Mouse (Mus musculus) spleen, adult 12 weeks (tissue): ENCODE data around the gene Wdr74.
A peak's percentile ranks its signal among the peaks of the same experiment; 100 is the strongest.

Experiments used
- DNase-seq: peaks from one replicate; pipeline ENCODE4 v3.0.0; 2022; ENCODE audit warnings: low spot score

The Wdr74 gene

GRCm38 (mm10) chr19:8741243-8741869, 5.7 kb downstream of the Wdr74 start, which contains the start of gene Stx5a:
Gene Stx5a, plus strand, starts transcription at chr19:8741413.
- DNase-seq, result peak; percentile 95

- no peak for DNase-seq
Measured at GRCm38 (mm10) chr19:8742176-8742575, 6.5 kb downstream of the Wdr74 start.

- DNase-seq, result no peak
Measured at GRCm38 (mm10) chr19:8745382-8745781, 9.8 kb downstream of the Wdr74 start.

DNA sequence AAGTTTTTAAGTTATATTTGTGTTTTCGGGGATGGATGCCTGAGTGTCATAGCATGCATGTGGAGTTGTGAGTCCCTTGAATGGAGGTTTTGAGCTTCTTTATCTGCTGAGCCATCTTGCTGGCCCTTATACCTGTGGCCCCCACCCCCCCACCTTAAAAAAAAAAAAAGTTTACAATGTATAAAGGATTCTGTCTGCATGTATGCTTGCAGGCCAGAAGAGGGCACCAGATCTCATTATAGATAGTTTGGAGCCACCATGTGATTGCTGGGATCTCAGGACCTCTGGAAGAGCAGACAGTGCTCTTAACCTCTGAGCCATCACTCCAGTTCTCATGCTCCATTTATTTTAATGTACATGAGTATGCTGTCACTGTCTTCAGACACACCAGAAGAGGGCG, 11.7 kb downstream of the Wdr74 start:
- no peak for DNase-seq

DNA sequence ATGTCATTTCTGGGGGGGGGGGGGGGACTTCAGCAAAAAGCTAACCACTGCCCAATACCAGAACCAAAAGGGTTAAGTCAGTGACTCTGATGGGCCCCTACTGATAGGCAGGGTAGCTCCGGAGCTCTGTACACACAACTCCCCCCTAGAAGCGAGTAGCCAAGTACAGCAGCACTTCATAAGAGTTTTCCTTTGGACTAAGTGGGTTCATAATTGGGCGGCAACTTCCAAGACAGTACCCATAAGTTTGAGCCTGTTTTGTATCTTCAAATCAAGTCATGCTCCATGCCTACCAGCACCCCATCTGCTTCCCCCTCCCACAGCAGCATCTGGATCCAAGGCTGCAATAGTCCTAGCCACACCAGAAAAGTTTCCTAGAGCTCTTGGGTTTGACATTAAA, 20.0 kb downstream of the Wdr74 start:
- no peak for DNase-seq

DNA sequence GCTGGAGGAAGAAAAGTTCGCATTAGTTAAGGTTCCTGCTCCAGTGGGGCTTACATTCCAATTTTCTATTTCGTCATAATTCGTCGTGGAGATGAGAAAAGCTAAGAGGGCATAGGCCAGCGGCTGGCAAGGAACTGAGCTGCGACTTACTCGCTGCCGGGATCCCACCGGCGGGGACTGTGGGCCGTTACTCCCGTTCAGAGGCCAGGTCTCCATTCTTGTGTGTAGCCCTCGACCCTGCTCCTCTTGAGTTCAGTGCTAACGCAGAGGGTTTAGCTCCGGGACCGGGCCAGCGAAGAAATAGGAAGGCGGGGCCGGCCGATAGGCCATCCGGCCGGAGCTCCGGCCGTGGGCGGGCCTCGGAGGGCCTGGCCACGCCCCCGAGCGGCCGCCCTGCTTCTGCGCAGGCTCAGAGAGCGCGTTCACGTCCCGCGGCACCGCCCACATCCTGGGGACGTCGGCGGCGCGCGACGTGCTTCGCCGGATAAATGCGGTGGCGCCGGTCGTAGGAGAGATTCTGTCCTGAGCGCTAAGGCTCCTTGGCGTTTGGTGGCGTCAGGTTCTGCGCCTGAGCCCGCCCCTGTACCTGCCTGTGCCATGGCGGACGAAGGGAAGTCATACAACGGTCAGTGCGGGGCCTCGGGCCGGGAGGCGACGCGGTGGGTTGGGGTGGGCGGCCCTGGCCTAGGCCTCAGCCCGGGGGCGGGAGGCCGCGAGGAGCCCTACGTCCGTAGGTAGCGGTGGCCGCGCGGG, 21.2 kb downstream of the Wdr74 start, which contains the start of gene Nxf1:
Gene Nxf1 (plus strand): TSS at position 439 of the 753 bp plus-strand sequence.
- DNase-seq, result peak; percentile 88

DNA sequence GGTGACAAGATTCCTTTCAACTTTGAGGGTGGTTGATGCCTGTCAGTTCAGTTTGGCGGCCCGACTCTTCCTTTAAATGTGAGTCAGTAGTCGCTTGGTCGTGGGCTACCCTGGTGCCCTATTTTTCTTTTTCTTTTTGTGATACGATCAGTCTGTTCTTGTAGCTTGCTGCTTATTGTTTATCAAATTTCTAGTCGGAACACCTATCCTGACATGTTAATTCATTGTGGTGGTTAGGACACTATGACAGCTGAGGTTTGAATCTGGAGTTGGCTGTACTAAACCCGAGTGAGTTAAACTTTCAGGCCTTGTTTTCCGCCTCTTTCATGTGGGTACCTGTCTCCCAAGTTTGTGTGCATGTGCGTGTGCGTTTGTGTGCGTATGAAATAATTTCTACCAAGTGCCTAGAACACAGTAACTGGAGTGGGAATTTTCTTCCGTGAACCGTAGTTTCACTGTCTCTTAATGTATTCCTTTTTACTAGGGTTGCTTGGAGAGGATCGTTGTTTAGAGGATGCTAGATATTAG, 21.9 kb downstream of the Wdr74 start:
- no peak for DNase-seq

GRCm38 (mm10) chr19:8758899-8759298, 23.3 kb downstream of the Wdr74 start:
- no peak for DNase-seq

GRCm38 (mm10) chr19:8760757-8761156, 25.1 kb downstream of the Wdr74 start:
- no peak for DNase-seq

DNA sequence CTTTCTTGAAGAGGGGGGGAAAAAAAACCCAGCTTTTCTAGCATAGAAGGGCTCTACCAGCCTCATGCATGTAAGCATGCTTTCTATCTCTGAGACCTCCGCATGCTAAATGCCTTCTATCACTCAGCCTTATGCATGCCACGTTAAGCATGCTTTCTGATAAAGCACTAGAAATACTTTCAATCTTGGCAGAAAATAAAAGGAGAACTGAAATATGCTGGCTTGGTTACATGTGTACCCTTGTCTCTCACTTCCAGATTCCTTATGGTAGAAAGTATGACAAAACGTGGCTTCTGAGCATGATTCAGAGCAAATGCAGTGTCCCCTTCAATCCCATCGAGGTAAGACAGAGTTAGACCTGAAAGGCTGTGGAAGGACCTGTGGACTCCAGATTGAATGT, 27.6 kb downstream of the Wdr74 start:
- DNase-seq, result no peak

DNA sequence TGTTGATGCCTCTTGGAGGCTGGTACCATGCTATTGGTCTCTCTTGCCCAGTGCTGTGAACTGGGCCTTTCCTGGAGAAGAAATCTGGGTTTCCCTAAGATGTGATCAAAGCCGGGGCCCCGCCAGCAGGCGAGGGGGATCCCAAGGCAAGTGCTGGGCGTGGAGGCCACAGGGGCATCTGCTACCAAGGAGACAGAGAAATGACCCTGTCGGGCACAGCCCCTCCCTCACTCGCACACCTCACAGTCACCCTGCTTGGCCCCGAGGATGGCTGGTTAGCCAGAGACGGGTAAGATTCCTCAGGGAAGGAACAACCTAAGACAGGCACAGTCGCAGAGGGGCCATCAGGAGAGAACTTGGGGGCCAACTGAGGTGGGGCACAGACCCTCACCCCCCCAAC, 29.9 kb downstream of the Wdr74 start:
- no peak for DNase-seq

DNA sequence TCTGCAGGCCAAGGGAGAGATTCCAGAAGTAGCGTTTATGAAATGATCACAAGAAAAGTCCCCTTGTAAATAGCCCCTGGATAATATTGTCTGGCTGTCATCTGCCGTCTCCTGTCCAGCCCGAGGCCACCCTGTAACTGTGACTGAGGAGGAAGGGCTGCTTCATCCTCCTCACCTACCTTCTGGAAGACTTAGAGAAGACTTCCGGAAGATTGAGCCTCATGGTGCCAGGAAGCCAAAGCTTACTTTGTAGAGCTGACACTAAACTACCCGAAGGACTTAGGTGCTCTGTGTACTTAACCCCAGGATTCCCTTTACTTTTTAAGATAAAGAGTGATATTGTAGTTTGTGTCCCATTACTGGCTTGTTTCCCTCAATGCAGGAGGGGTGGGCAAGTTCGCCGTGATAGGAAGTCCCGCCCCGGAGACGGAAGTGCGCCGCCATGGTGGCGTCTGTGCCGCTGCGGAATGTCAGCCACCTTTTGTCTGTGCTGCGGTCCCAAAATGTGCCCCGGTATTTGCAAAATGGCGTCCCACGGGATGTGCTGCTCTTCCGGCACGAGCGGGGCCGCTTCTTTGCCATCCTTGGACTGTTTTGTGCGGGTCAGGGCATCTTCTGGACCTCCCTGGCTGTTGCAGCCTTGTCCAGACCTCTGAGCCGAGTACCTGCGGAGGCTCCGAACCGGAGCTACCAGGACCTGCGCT, 35.1 kb downstream of the Wdr74 start, which contains the start of gene Tmem223:
Gene Tmem223 (plus strand): TSS at position 430 of the 704 bp plus-strand sequence.
- DNase-seq, result peak; percentile 67

GRCm38 (mm10) chr19:8772996-8773395, 37.4 kb downstream of the Wdr74 start:
- no peak for DNase-seq

DNA sequence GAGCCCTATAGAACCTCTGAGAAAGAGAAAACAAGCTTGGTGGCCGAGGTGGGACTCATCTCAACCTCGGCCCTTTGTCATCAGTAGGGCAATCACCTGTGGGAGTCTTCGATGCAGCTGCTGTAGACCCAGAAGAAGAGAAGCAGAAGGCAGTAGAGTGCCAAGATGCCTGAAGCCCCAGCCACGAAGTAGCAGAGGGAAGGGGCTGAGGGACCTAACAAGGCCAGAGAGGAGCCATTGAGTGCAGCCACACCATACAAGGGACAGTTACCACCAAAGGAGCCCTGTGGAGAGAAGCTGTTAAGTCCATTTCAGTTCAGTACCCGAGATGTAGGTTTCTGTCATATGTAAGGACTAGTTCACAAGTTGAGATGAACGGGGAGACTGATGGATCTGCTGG, 37.8 kb downstream of the Wdr74 start:
- no peak for DNase-seq

DNA sequence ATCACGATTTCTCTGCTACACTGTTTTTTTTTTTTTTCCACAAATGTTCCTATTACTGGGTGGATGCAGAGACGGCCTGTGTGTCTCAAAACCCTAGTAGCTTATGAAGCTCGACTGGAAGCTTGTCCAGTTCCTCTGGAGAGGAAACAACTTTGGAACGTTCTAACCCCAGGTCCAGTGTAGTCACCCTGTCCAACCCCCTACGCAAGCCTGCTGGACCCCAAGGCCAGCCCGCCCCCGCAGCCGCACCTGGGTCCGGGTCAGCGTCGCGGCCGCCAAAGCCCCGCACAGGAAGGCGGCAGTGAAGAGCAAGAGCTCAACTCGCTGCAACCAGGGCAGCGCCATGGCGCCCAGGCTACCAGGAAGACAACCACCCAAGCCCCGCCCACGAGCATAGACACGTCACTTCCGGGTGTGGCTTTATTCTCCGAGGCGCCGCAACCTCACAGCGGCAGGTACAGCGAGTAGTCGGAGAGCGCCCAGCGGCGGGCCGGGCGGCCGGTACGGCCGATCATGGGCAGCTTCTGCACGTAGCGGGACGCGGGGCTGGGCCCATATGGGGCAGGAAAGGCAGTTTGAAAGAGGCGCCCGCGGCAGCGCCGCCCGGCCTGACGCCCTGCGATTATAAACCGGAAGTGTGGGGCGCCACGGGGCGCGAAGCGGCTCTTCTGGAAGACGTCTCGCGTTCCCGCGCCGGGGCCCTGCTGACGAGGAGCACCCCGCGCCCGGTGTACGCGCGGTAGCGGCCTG, 38.6 kb downstream of the Wdr74 start, which contains the start of gene Tmem179b:
Gene Tmem179b (minus strand): TSS at position 382 of the 750 bp plus-strand sequence.
- peak; percentile 97 for DNase-seq

DNA sequence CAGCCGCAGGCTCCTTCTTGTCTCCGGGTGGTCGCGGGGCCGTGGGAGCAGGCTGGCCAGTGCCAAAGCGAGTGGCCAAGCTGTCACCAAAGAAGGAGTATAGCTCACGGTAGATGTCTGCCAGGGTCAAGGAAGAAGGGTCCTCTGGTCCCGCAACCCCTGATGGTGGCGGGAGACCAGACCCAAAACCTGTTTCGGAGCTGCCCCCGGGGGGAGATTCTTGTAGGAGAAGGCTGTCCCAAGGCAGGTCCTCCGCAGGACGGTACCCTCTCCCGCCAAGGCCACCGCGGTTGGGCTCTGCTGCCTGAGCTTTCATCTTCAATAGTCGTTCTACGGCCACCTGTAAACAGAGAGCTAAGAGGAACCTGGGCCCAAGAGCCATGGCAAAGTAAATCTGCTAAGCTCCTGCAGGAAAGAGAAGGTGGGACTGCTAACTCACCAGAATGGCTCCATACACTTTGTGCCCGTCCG, 39.4 kb downstream of the Wdr74 start:
- DNase-seq, result peak; percentile 11

- peak; percentile 88 for DNase-seq
Measured at GRCm38 (mm10) chr19:8786008-8786781, 50.6 kb downstream of the Wdr74 start, which contains the start of gene Taf6l. Gene Taf6l, minus strand, starts transcription at chr19:8786417.

- DNase-seq, result no peak
Measured at GRCm38 (mm10) chr19:8788521-8788920, 52.9 kb downstream of the Wdr74 start.

DNA sequence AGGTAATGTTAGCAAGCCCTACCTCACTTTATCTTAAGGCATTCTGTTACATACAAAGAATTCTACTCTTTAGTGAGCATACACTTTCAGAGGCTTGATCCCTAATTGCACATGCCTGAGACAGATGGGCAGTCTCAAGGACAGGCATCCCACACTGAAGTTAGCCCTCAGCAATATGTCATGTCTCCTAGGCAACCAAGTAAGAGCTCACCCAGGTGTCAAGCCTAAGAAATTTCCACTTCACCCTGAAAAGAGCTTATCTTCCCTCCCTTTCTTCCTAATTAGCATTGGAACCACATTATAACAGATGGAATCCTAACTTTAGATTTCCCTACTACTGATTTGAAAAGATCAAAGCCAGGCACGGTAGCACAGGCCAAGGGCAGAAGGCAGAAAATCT, 53.5 kb downstream of the Wdr74 start:
- no peak for DNase-seq

DNA sequence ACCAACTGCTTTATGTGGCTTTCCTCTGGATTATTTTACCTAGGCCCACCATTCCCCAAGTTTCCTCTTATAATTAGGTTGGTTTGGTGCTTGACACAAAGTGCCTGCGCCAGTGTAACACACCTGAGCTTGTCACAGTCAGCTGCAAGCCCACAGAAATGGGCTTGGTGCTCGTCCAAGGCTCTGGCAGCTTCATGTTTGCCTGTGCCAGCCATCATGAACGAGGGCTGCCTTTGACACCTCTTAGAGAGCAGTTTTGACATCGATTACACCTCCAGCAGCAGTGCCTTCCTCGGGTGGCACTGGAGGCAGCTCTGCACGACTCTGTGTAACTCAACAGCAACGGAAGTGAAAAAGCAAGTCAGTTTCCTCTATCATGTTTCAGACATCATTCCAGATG, 54.5 kb downstream of the Wdr74 start:
- no peak for DNase-seq
